Mouse (Mus musculus) forebrain, embryonic 12.5 days (tissue): ENCODE measurements around the gene Foxe1. TPM values are rescaled to one million over a fixed set of nuclear protein-coding genes. Genes with fewer than 3 reads are reported as not detected.
A peak's percentile ranks its signal among the peaks of the same experiment; 100 is the strongest.

ENCODE experiments used
- ATAC-seq: fragments of 200-750 bp; cut with Nextera tagmentation; 2 replicates; pipeline ENCODE4 v1.8.0; 2017; ENCODE audit warnings: moderate TSS enrichment; ENCODE audit not compliant: low FRiP score
- H3K27ac ChIP-seq: fragments of 300-500 bp; sonication (generic); 2 replicates; pipeline ENCODE4 v1.5.1; 2016; ENCODE audit warnings: mild to moderate bottlenecking
- H3K27me3 ChIP-seq: fragments of 300-500 bp; sonication (generic); 2 replicates; pipeline ENCODE4 v1.6.1; 2016; ENCODE audit warnings: mild to moderate bottlenecking
- H3K36me3 ChIP-seq: fragments of 300-500 bp; sonication (generic); replicated peaks from 2 replicates; pipeline ENCODE4 v1.6.1; 2016; ENCODE audit warnings: mild to moderate bottlenecking
- H3K4me1 ChIP-seq: fragments of 300-500 bp; sonication (generic); 2 replicates; pipeline ENCODE4 v1.6.1; 2016
- H3K4me2 ChIP-seq: fragments of 300-500 bp; sonication (generic); 2 replicates; pipeline ENCODE4 v1.6.1; 2016; ENCODE audit warnings: mild to moderate bottlenecking, moderate library complexity
- H3K4me3 ChIP-seq: fragments of 300-500 bp; sonication (generic); replicated peaks from 2 replicates; pipeline ENCODE4 v1.5.1; 2016; ENCODE audit warnings: mild to moderate bottlenecking
- H3K9ac ChIP-seq: fragments of 300-500 bp; sonication (generic); 2 replicates; pipeline ENCODE4 v1.6.1; 2016; ENCODE audit warnings: mild to moderate bottlenecking
- H3K9me3 ChIP-seq: fragments of 300-500 bp; sonication (generic); 2 replicates; pipeline ENCODE4 v1.6.1; 2016
- WGBS: fragments of 180-500 bp; shearing (Covaris S2); methylation state at CpG from one replicate; pipeline ENCODE4 v1.1.7; 2016; 5-methylcytosine and 5-hydroxymethylcytosine counted together
- polyA plus RNA-seq: library from polyadenylated mRNA; unstranded; fragments of >200 nt; fragmentation: Nextera tagmentation; extraction: Ambion mirVana; gene quantifications from 2 replicates; pipeline ENCODE4 v1.2.1, GENCODE M21; 2016

Foxe1 gene
- polyA plus RNA-seq, 1 experiment from 2014 or later = not detected

GRCm38 (mm10) chr4:46389013-46389611 is 45.7 kb downstream of the Foxe1 start, which contains the start of gene Trmo:
Trmo (minus strand) TSS chr4:46389437.
- Histone ChIP-seq H3K9ac (peak within 1 kb of the TSS; percentile 79), H3K4me3 (peak within 1 kb of the TSS; percentile 59), H3K9me3 (no peaks in the 10 kb centered on the region), H3K27ac (peak within 1 kb of the TSS; percentile 94), H3K4me1 (no peaks in the 10 kb centered on the region), H3K36me3 (peaks cover 11% of the 10 kb centered on the region), H3K27me3 (no peaks in the 10 kb centered on the region), H3K4me2 (peak within 1 kb of the TSS; percentile 63)
- WGBS = under 1% methylated on average over 56 of the region's 56 CpGs
- ATAC-seq = peak; percentile 97

DNA sequence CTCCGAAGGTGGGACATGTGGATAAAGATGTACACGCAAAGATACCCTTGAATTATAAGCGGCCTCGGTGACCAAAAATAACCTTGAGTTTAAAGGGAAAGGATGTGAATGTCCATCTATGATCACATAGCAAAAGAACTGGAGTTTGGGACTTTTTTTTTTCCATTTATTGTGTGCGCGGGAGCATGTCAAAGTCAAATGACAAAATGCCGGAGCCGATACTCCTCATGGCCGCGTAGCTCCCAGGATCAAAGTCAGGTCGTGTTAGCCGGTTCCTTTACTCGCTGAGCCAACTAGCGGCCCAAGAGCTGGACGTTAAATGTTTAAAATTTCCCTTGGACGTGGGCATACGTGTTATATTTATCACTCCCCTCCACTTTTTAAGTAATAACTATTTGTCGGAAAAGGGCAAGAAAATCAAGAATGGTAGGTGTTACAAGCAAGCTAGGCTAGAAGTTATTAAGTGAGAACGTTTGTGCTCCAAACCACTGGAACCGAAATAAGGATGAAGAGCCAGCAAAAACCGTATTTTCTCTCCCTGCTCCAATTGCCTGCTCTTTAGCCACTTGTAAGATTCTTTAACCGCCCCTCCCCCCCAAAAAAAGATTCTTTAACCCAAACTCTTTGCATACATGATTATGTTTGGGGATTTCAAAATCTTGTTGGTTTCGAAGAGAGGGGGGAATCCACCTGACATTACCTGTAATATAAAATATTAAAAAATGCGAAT is 46.4 kb downstream of the Foxe1 start:
- peak overlapping the region; percentile 94 for H3K27ac ChIP-seq
- H3K4me1 ChIP-seq = no peaks in the 10 kb centered on the region
- WGBS = 2% methylated on average over 24 of the region's 24 CpGs
- peak overlapping the region; percentile 63 for H3K4me2 ChIP-seq
- ATAC-seq = 0 out of 2 replicates have a peak, but pooled peaks have one; percentile 3
- no peaks in the 10 kb centered on the region for H3K9me3 ChIP-seq
- peak overlapping the region; percentile 79 for H3K9ac ChIP-seq
- no peaks in the 10 kb centered on the region for H3K27me3 ChIP-seq
- peak overlapping the region; percentile 59 for H3K4me3 ChIP-seq
- H3K36me3 ChIP-seq = peaks cover 11% of the 10 kb centered on the region; the same call in 1 of the 2 replicates

DNA sequence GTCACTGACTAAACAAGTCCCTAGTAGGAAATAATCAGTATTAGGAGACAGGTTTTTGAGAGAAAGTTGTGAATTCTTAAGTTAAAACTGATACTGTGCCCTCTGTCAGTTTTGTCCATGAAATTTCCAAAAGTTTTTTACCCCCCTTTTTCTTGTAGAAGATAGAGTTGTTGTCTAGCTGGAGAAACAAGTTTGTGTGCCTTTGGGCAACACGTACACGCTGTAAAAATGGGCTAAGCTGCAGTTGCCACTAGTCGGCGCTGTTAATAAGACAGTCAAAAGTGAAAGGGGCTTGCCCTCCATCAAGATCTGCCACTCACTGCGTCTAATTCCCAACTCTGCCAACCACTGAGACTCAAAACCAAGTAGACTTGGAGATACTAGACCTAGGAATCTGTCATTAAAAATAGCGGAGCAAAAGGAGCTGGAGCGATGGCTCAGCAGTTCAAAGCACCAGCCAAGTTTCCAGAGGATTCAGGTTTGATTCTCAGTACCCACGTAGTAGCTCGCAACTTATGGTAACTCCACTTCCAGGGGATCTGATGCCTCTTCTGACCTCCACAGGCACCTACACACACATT is 47.1 kb downstream of the Foxe1 start:
- no peak for ATAC-seq
- Histone ChIP-seq H3K9ac (no peak overlapping the region), H3K4me1 (no peaks in the 10 kb centered on the region), H3K4me3 (peak overlapping the region; percentile 59; the same call in 1 of the 2 replicates), H3K36me3 (peaks cover 4% of the 10 kb centered on the region; the same call in 1 of the 2 replicates), H3K27me3 (no peaks in the 10 kb centered on the region), H3K4me2 (peak overlapping the region; percentile 63), H3K9me3 (no peaks in the 10 kb centered on the region), H3K27ac (no peak overlapping the region)
- 24% methylated on average over 9 of the region's 9 CpGs for WGBS

DNA sequence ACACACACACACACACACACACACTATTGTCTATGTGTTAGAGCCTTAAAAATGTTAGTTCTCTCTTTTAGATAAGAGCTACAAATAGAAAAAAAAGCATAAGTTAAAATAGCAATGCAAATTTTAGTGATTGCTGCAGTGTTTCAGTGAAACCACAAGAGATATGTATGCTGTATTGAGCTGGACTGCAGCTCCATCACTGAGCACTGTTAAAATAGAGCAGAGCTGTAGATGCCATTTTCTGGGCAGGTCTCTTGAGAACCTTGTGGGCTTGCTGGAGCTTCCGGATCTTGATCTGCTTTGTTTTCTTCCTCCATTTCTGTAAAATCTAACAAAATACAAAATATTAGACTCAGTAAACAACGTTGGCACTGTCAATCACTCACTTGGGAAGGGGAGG is 51.0 kb downstream of the Foxe1 start:
- H3K36me3 ChIP-seq = no peaks in the 10 kb centered on the region
- WGBS = 85% methylated on average over 2 of the region's 2 CpGs
- H3K9ac ChIP-seq = no peak overlapping the region
- no peaks in the 10 kb centered on the region for H3K4me1 ChIP-seq
- no peak overlapping the region for H3K4me3 ChIP-seq
- no peak overlapping the region for H3K27ac ChIP-seq
- no peak for ATAC-seq
- no peaks in the 10 kb centered on the region for H3K9me3 ChIP-seq
- no peak overlapping the region for H3K4me2 ChIP-seq
- peaks cover 5% of the 10 kb centered on the region for H3K27me3 ChIP-seq

DNA sequence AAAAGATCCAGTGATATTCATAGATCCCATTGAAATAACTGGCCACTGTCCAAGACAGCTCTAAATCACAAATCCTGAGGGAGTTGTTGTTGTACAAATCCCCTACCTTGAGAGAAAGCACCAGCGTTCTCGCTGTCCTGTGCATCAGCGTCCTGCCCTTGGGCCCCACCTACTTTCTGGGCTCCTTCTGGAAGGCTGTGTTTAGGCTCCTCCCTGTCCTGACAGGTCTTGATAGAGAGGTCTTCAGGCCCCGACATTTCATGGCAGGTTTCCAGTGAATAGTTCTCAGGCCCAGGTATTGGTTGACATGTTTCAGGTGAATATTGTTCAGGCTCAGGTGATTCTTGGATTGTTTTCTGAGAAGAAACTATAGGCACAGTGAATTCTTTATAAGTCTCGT is 52.3 kb downstream of the Foxe1 start:
- Histone ChIP-seq H3K36me3 (no peaks in the 10 kb centered on the region), H3K9me3 (no peaks in the 10 kb centered on the region), H3K4me2 (no peak overlapping the region), H3K4me1 (no peaks in the 10 kb centered on the region), H3K9ac (no peak overlapping the region), H3K4me3 (no peak overlapping the region), H3K27me3 (peaks cover 5% of the 10 kb centered on the region), H3K27ac (no peak overlapping the region)
- ATAC-seq = no peak
- 42% methylated on average over 5 of the region's 5 CpGs for WGBS

Other genes starting within 250 kb of the Foxe1 start
- gene Ncbp1, start 205.0 kb upstream of the Foxe1 start, polyA plus RNA-seq = 129 and 137 TPM in 2 replicates
- gene Tstd2, start 204.9 kb upstream of the Foxe1 start, polyA plus RNA-seq = 56.1 and 60.6 TPM in 2 replicates
- 27.6 and 35.3 TPM in 2 replicates for gene Xpa, start 147.3 kb upstream of the Foxe1 start, polyA plus RNA-seq
- 9.9 TPM in 2 replicates for gene Trmo, start 45.8 kb downstream of the Foxe1 start, polyA plus RNA-seq
- gene Hemgn, start 69.9 kb downstream of the Foxe1 start, polyA plus RNA-seq = 2.0 and 2.8 TPM in 2 replicates
- gene Anp32b, start 107.3 kb downstream of the Foxe1 start, polyA plus RNA-seq = 301 and 311 TPM in 2 replicates
- 63.5 and 75.8 TPM in 2 replicates for gene Nans, start 145.6 kb downstream of the Foxe1 start, polyA plus RNA-seq
- gene Trim14, start 192.5 kb downstream of the Foxe1 start, polyA plus RNA-seq = 0.95 and 1.7 TPM in 2 replicates